14 mouse cellular contexts compared by ENCODE assay signal in the genomic region with DNA sequence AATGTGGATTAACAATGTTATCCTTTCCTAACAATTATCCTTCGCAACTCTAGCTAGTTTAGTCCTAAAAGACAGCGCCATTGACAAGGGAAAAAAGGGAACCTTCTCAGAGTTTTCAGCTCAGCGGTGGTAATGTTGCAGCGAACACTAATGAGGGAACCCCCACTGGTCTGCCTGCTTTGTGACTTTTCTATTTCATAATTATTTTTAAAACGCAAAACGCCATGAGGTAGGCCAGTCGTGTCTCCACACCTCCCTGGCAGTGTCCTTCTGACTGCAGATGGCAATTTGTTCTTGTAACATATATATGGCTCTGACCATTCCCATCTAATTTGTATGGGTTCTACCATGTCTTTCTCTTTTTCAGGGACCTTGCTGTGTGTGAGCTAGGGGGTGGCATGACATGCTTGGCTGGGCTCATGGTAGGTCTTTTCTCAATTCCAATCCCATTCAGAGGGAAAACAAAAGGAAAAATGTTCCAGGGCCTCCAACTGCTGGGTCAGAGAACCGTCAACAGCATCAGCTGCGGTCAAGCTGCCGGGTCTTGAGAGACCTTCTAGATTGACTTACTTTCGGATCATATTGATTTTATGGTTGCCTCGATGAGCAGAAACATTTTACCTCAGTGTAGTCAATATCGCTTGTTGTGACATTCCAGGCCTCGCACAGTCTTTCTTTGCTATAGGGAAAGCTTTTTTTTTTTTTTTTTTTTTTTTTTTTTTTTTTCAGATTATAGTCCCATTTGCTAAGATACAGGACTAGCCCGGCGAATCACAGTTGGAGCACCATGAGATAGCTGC.
DNase-seq lines count a peak whose midpoint lies in the region; ATAC-seq and TF ChIP-seq lines count a peak whose summit lies in the region.
"Had no signal": no experiment of that assay in that cellular context is flagged by ENCODE, and none has a peak within 500 bp of the region (broad histone marks: within the 10 kb centered on the region; RNA-seq: fewer than 3 reads in every experiment).

No protein-coding gene starts in this region.

- H3K27me3 ChIP-seq in hindbrain, embryonic 11.5 days (ENCODE audit: control insufficient read depth, insufficient read depth, low read length): peaks cover 7% of the 10 kb centered on the region; the same call in 1 of the 2 replicates
- H3K27me3 ChIP-seq in midbrain, embryonic 14.5 days (ENCODE audit: control insufficient read depth, insufficient read depth, low read length): peaks cover 20% of the 10 kb centered on the region
- H3K27me3 ChIP-seq: limb, embryonic 12.5 days had no signal

- ATAC-seq in hindbrain, embryonic 11.5 days (ENCODE audit: low FRiP score): peak; percentile 52
- no peak for ATAC-seq in midbrain, embryonic 14.5 days (ENCODE audit: low FRiP score, low TSS enrichment)

- DNase-seq in ES-E14 (ENCODE audit: low read depth, low spot score): no peak
- DNase-seq in embryo, embryonic 9.5 days (ENCODE audit: extremely low spot score): peak; percentile 27
- DNase-seq in hindbrain, embryonic 11.5 days (ENCODE audit: low spot score): peak; percentile 53
- peak; percentile 42 for DNase-seq in midbrain, embryonic 14.5 days
- no peak for DNase-seq in kidney, postnatal 36 days
- DNase-seq in adrenal gland, postnatal 14 days: no peak
- no peak for DNase-seq in T-cell, adult 2 months (ENCODE audit: low spot score)
- no peak for DNase-seq in spleen, postnatal 10 days (ENCODE audit: low spot score in 2 of 2)
- DNase-seq: cerebellum, postnatal 25 days; kidney, adult 9 months; lung, postnatal 36 days had no signal

- no peak overlapping the region for H3K27ac ChIP-seq in ES-E14 (ENCODE audit: insufficient read depth, low read depth, low read length, poor library complexity, severe bottlenecking)
- H3K27ac ChIP-seq in hindbrain, embryonic 11.5 days (ENCODE audit: low read depth, low read length): no peak overlapping the region; the same call in 1 of the 2 replicates
- peak overlapping the region; percentile 66 for H3K27ac ChIP-seq in midbrain, embryonic 14.5 days (replicated peaks; ENCODE audit: low read depth, low read length)
- H3K27ac ChIP-seq: heart, embryonic 10.5 days; limb, embryonic 12.5 days had no signal

- no peaks in the 10 kb centered on the region for H3K4me1 ChIP-seq in ES-E14 (ENCODE audit: control insufficient read depth in 2 of 2, insufficient read depth in 2 of 2, low read length in 2 of 2, poor library complexity in 1 of 2)
- H3K4me1 ChIP-seq in hindbrain, embryonic 11.5 days (replicated peaks; ENCODE audit: control insufficient read depth, insufficient read depth, low read length): 0 out of 2 replicates have a peak, but pooled peaks cover 3% of the 10 kb centered on the region
- peaks cover 33% of the 10 kb centered on the region for H3K4me1 ChIP-seq in midbrain, embryonic 14.5 days (ENCODE audit: control insufficient read depth, insufficient read depth, low read length)
- H3K4me1 ChIP-seq: heart, embryonic 10.5 days had no signal

- in situ Hi-C loops in ES-E14 (cut with MboI; ENCODE audit: low sequenced_read_pairs in 2 of 2, unreplicated experiment in 2 of 2): no loop called here

- no peak overlapping the region for H3K4me3 ChIP-seq in ES-E14 (ENCODE audit: insufficient read depth in 1 of 2, low read depth in 1 of 2, low read length in 2 of 2, poor library complexity in 1 of 2, severe bottlenecking in 1 of 2)
- H3K4me3 ChIP-seq in hindbrain, embryonic 11.5 days (ENCODE audit: low read depth, low read length): no peak overlapping the region
- no peak overlapping the region for H3K4me3 ChIP-seq in midbrain, embryonic 14.5 days (replicated peaks; ENCODE audit: low read depth, low read length)
- H3K4me3 ChIP-seq: erythroblast, embryonic 14.5 days; heart, embryonic 10.5 days; limb, embryonic 12.5 days had no signal

- no peaks in the 10 kb centered on the region for H3K9me3 ChIP-seq in ES-E14 (ENCODE audit: control insufficient read depth, insufficient read depth, low read depth, low read length)
- no peaks in the 10 kb centered on the region for H3K9me3 ChIP-seq in hindbrain, embryonic 11.5 days (ENCODE audit: control insufficient read depth, low read length)
- H3K9me3 ChIP-seq in midbrain, embryonic 14.5 days (ENCODE audit: control insufficient read depth, low read length): no peaks in the 10 kb centered on the region
- H3K9me3 ChIP-seq: heart, embryonic 10.5 days; limb, embryonic 12.5 days had no signal

- H3K9ac ChIP-seq in ES-E14 (ENCODE audit: insufficient read depth, low read depth, low read length, poor library complexity, severe bottlenecking): no peak overlapping the region
- H3K9ac ChIP-seq in hindbrain, embryonic 11.5 days (ENCODE audit: low read depth, low read length): no peak overlapping the region
- no peak overlapping the region for H3K9ac ChIP-seq in midbrain, embryonic 14.5 days (replicated peaks; ENCODE audit: low read length)
- H3K9ac ChIP-seq: limb, embryonic 12.5 days had no signal

- WGBS in hindbrain, embryonic 11.5 days: 39% methylated on average over 16 of the region's 16 CpGs
- WGBS in midbrain, embryonic 14.5 days: 8% methylated on average over 16 of the region's 16 CpGs

- H3K4me2 ChIP-seq in hindbrain, embryonic 11.5 days (replicated peaks; ENCODE audit: low read depth, low read length): no peak overlapping the region; the same call in 1 of the 2 replicates
- peak overlapping the region; percentile 49 for H3K4me2 ChIP-seq in midbrain, embryonic 14.5 days (ENCODE audit: low read length)
- H3K4me2 ChIP-seq: limb, embryonic 12.5 days had no signal

- no peaks in the 10 kb centered on the region for H3K36me3 ChIP-seq in ES-E14 (ENCODE audit: control insufficient read depth, insufficient read depth, low read length, poor library complexity, severe bottlenecking)
- no peaks in the 10 kb centered on the region for H3K36me3 ChIP-seq in hindbrain, embryonic 11.5 days (ENCODE audit: control insufficient read depth, insufficient read depth, low read length)
- no peaks in the 10 kb centered on the region for H3K36me3 ChIP-seq in midbrain, embryonic 14.5 days (ENCODE audit: control insufficient read depth, insufficient read depth, low read length)
- H3K36me3 ChIP-seq: heart, embryonic 10.5 days; limb, embryonic 12.5 days had no signal

TF ChIP-seq in ES-E14, 5 proteins besides CTCF, POLR2A, EP300 and RAD21:
- TF ChIP-seq ZNF384 (IDR thresholded peaks at IDR 0.05; ENCODE audit: low read depth, low read length): peak; percentile 63; the same call in 1 of the 2 replicates
- no peak for TF ChIP-seq MAFK (IDR thresholded peaks at IDR 0.05; ENCODE audit: insufficient read depth, low read depth, low read length)

Comparison
In these comparisons a context has a peak if more than half of its experiments do, and no peak if none do; other contexts are left out.
1. DNase-seq: peak in embryo, embryonic 9.5 days (single experiment), hindbrain, embryonic 11.5 days (single experiment) and midbrain, embryonic 14.5 days (single experiment); none in ES-E14 (single experiment), kidney, postnatal 36 days (0 of 2), adrenal gland, postnatal 14 days (single experiment), T-cell, adult 2 months (single experiment) and spleen, postnatal 10 days (0 of 2).